Mouse (Mus musculus): ENCODE measurements around the gene Ptpn14.

Ptpn14 gene

DNA sequence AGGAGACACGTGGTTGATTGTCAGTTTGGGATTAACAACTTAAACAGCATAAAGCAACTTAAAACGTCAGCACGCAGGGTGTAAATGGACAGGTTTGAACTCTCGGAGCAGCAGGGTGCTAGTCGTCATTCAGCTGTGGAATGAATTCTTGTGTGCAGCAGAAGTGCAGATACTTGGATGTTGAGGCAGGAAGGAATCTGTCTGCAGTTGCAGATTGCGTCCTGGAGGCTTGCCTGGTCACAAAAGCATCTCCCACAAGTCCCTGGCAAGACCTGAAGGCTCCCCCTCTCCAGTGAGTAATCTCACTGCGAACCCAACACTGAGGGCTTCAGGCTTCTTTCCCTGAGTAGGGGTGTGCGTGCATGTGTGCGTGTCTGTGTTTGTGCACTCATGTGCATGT is 39.8 kb downstream of the Ptpn14 start:
- no peak for DNase-seq (ENCODE audit: low read depth, low spot score)

DNA sequence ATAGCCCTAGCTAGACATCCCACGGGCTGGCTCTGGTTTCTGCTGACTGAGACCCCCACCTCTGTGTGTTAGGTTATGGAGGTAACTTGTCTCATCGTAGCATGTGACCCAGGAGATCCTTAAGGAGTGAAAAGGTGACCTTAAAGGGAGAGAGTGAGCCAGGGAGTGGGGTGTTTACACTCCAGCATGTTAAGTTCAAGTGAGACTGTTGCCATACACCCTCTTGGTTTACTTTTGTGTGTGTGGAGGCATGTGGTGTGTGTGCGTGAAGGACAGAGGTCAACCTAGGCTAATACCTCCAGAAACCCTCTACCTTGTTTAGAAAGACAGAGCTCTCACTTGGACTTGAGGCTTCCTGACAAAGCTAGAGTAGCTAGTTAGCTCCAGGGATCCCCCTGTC is 42.4 kb downstream of the Ptpn14 start:
- no peak for DNase-seq (ENCODE audit: low read depth, low spot score)

DNA sequence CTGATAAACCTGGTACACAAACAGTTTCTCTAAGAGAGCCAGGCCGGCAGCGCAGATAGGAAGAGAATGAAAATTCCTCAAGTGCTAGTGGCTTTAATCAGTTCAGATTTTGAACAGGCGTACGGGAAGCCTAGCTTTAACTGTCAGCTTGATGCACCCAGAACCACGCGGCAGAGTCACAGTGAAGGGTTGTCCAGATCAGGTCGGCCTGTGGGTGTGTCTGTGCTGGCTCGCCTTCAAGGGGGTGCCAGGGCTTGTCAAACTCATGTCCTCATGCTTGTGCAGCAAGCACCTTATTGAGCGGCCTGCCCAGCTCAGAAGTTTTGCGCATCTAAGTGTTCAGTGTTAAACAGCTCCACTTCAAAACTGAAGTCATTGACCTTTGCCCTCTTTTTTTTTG is 44.6 kb downstream of the Ptpn14 start:
- DNase-seq (ENCODE audit: low read depth, low spot score): no peak

DNA sequence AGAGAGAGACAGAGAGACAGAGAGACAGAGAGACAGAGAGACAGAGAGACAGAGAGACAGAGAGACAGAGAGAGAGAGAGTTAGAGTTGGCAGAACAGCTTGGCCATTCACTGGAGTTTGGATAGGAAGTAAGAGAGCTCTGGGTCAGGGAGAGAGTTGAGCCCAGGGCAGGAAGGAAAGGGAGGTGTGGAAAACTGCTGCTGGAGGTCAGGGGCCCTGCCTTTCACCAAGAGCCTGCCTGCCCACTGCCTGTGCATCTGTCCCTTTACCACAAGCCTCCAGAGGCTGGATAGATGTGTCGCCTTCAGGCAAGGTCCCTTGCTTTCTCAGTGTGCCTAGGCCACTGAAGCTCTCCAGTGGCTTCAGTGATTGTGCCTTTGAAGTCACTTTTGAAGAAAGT is 46.7 kb downstream of the Ptpn14 start:
- no peak for DNase-seq (ENCODE audit: low read depth, low spot score)

DNA sequence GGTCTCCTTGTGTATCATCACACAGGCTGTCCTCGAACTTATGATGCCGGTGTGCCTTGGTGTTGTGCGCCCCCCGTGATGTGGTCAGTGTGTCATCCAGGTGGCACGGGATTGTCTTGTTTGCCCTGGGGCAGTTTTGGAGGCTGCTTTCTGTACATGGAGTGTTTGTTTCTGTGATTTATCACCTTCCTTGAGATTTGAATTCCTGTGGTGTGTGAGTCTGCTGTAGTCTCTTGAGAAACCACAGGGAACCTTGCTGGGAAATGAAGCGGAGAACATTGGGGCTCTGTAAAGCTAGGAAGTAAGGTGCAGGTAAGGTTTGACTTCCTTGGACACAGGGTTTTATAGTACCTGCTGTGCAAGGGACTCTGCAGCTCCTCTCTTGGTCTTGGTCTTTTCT is 49.1 kb downstream of the Ptpn14 start:
- no peak for DNase-seq (ENCODE audit: low read depth, low spot score)

DNA sequence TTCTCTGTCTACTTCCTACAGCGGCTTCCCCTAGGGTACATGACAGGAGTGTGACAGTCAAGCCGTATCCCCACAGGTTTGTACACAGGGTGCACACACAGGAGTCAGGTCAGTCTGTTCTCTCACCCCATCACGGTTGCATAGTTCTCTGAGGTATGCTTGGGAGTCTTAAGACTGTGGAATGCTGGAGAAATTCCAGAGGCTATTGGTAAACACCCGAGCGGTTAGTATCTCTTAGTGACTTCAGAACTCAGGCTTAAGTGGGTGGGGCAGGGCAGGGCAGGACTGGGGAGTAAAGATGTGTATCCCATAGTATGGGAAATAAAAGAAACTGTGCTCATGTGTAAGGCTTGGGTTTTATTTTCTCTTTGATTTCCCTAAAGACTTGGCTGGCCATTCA is 50.3 kb downstream of the Ptpn14 start:
- no peak for DNase-seq (ENCODE audit: low read depth, low spot score)

DNA sequence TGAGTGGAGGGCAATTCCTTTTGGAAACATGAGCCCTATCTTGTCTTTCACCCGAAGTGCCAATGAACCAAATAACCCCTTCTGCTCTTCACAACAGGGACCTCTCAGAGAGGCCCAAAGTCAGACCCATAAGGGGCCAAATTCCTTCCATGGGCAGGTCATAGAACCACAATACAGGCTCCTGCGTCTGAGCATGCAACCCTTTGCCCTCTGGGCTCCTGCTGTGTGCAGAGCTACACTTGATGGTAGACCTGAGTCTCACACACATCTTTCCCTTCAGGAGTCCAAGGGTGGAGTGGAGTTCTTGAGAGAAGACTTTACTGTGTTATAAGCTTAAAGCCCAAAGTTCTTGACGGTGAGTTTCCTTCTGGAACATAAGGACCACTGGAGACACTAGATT is 51.2 kb downstream of the Ptpn14 start:
- no peak for DNase-seq (ENCODE audit: low read depth, low spot score)

DNA sequence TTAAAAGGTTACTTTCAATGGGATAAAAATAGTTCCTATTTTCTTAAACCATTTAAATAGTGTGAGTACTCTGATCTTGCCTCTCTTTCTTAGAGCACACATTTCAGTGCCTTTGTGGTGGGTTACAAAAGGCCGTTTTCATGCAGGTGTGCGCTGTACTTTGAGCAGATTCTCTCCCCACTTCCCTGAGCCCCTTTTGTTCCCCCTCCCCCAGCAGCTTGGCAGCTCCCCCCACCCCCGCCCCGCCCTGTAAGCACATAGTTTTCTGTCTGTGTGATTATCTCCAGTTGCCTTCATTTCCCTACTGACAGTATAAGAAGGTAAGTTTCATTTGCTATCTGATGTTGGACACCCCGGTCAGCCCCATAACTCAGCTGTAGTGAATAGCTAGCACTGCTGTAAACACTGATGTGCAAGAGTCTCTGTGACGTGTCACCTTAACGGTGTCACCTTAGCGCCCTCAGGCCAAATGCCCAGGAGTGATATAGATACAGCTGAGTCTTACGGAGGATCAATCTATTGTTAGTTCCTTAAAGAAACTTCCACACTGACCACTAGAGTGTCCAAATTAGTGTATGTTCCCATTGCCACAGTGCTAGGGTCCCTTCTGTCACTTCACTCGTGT is 53.8 kb downstream of the Ptpn14 start:
- DNase-seq (ENCODE audit: low read depth, low spot score): no peak

DNA sequence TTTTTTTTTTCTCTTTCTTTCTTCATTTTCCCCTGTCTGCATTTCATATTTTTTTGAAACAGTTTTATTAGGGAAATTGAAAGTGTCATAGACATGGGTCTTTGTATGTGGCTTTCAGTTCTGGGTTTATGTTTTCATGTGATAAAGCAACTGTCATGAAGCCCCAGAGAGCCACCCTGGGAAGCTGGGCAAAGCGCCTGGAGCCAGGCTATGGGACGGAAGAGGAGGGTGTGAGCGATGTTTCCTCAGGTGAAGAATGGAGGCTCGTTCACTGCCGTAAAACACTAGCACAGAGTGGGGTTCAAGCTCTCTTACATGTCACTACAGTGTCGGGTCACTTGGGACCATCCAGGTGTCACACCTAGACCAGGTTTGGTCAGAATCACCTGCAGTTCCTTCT is 54.6 kb downstream of the Ptpn14 start:
- DNase-seq (ENCODE audit: low read depth, low spot score): no peak

DNA sequence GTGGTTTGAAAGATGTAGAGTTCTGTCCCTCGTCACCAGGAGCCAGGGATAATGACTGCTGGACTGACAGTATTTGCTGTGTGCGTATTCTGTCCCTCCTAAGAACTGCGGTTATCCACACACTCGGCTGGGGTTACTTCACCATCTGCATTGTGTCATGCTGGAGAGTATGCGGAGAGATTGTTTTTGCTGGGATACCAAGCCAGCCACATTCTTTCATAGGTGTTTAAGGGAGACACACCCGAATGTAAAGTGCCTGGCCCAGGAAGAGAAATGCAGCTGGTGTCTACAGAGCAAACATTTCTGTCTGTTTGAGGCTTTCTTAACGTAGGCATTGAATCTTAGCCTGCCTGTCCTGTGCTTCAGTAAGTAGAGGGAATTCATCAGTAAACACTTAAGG is 56.4 kb downstream of the Ptpn14 start:
- no peak for DNase-seq (ENCODE audit: low read depth, low spot score)

DNA sequence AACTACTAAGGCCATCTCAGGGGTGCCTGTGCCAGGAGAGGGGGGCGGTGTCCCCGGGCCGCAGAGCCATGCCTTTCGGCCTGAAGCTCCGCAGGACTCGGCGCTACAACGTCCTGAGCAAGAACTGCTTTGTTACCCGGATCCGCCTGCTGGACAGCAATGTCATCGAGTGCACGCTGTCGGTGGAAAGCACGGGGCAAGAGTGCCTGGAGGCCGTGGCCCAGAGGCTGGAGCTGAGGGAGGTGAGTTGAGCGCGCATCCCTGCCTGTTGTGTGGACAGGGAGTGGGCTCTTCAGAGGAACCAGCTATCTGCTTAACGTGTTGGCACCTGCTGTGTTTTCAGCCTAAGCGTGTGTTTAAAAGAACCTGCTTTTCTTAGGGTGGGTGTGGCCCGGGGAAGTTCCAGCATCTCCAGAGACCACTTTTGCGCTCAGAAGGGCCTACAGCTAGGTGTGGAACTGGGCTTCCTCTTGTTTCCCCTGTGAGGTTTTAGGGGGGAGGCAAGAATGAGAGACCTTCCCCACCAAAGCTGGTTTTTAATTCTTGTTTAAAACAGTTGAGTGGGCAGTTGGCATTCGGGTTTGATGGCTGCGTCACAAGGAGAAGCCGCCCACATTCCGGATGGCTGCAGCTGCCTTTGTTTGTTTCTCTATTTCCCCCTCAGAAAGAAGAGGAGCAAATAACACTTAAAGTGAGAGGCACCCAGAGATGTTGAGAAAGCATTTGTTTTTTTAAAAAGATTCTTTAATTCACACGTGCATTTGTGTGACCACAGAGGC is 58.8 kb downstream of the Ptpn14 start:
- DNase-seq (ENCODE audit: low read depth, low spot score): no peak

DNA sequence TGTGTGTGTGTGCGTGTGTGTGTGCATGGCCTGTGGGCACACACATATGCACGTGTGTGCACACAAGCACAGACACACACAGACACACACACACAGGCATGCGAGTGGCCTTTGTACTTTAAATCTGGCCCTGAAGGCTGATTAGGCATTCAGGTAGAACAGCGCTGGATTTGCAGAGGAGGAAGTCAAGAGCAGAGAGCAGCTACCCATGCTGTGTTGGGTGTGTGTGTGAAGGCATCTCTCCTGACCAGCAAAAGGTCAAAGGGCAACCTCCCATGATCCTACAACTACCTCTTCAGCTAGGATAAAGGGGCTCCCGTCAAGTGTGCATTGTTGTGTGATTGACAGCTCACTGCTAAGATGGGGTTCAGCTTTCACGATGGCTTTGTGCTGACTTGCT is 61.5 kb downstream of the Ptpn14 start:
- DNase-seq (ENCODE audit: low read depth, low spot score): no peak

DNA sequence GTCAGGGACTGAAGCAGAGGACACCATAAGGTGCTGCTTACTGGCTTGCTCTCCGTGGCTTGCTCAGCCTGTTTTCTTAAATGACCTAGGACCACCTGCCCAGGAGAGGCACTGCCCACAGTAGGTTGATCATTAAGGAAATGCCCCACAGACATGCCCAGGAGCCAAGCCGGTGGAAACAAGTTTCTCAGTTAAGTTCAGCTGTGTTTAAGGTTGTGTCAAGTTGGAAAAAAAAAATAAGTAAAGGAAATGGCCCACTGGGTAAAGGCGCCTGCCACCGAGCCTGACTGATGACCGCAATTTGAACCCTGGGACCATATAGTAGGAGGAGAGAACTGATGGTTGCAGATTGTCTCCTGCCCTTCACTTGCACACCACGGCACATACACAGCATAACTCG is 62.6 kb downstream of the Ptpn14 start:
- DNase-seq (ENCODE audit: low read depth, low spot score): no peak

DNA sequence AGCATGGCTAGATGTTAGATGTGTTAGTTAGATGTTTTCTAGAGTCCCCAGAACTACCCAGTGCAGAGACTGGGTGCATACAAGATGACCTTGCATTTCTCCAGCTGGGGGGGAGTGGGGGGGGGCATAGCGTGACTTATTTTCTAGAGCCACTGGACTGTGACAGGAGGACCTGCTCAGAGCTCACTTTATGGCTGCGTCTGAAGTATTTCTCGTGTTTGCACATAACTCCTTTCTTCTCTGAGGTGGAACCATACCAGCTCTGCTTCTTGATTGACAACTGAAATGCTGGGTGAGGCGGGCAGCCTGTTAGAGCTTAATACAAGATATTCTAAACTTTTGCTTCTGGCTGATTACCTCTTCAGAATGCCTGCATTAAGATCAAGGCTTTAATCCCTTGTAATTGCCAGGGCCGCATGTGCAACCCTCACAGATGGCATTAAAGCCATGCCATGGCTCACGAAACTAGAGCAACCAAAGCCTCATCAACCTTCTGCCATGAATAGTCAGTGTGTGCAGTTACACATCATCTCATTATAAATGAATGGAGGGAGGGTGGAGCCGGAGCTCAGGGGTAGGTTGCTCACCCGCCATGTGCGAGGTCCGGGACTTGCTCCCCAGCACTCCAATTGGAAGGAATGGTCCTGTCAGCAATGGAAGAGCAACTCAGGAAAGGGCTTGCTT is 63.6 kb downstream of the Ptpn14 start:
- DNase-seq (ENCODE audit: low read depth, low spot score): no peak

DNA sequence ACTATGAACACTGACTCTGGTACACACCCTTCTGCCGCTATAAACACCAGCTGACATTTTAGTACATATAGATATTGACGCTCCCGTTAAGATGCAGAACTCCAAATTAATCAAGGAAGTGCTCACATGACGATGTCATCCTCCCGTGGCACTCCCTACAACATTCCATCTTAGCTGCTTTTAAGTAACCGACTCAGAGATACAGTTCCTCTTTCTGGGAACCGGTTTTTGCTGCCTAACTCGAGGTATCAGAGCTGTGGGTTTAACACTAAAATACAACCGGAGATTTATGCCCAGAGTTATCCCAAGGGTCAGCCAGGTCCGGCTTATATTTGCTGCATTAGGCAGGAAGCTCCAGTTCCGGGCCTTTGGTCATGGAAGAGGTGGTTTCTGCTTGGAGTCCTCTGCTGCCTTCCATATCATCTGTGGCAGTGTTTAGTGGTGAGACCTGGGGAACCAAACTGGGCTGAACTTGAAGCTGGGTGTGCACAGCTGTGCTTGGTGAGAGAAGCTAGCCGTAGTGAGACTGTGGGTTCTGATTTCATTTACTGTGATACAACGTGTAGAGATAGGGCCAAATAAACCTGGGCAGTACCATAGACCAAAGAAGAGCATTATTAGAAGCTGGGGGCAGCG is 64.6 kb downstream of the Ptpn14 start:
- no peak for DNase-seq (ENCODE audit: low read depth, low spot score)

DNA sequence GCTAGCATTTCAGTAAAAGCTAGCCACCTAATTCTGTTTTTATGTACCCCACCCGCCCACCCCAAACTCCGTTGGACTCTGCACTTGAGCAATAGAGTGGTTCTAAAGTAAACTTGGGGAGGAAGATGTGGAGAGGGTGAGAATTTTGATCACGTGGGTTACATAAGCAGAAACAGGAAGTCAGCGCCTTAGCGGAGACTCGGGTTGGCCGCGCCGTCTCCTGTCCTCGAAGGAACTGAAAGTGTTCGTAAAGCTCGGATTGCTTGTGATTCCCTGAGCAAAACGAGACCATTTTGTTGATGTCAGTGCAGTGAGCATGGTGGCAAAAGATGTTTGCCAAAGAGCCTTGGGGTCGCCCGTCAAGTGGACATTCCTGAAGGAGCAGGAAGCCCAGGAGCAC is 70.9 kb downstream of the Ptpn14 start:
- DNase-seq (ENCODE audit: low read depth, low spot score): peak; percentile 79

DNA sequence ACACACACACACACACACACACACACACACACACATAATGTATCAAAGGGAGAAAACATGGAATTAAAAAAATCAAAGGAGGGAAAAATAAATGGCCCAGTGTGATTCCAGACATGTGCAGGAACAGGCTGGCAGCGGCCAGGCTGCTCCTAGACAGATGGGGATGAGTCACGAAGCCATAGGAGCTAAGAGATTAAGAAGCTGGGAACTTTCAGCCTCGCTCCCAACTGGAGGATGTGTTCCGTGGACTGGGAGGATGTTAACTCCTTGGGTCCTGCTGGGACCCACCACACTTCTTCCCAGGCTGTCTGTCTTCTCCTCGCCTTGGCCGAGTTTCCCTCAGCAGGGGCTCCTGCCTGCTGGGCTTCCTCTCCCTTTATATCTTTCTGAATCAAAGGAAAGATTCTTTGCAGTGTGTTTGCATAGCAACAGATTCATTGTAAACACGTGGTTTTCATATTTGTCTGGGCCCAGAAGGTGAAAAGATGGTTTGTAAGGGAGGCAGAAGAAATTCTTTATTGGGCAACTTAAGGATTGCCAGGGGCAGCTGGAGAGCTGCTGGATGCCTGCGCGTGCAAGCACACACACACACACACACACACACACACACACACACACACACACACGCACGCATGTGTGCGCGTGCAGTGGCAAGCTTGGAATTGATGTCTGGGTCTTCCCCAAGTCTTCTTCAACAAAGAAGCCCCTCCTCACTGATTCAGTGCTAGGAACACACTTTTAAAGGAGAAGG is 72.3 kb downstream of the Ptpn14 start:
- no peak for DNase-seq (ENCODE audit: low read depth, low spot score)

DNA sequence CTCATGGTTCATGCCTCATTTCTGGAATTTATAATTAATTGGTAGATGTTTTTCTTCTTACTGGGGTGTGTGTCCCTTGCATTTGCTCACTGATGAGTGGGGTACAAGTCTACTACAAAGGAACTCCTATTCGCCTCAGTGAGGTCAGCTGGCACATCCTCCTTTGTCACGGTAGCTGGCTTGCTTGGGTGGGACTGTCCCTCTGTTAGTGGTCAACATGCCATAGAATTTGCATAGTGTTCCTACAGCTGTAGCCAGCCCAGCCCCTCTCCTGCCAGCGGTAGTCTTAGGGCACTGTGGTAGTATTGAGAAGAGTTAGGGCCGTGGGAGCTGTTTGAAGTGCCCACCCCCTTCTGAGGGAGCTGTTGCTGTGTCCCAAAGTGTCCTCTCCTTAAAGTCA is 73.2 kb downstream of the Ptpn14 start:
- DNase-seq (ENCODE audit: low read depth, low spot score): no peak

DNA sequence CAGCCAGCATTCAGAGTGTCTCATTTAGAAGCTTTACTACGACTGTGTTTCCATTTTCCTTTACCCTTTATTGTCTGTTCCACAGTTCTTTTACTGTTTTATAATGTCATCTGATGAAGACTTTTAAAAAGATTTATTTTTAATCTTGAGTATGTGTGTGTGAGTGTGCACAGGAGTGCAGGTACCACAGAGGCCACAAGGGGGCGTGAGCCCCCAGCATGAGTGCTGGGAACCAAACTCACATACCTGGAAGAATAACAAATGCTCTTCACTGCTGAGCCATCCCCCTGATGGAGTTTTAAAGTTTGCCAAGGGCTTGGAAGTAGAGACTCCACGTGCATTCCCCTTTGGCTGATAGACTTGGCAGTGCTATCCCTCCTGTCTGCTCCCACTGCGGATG is 74.5 kb downstream of the Ptpn14 start:
- DNase-seq (ENCODE audit: low read depth, low spot score): no peak

DNA sequence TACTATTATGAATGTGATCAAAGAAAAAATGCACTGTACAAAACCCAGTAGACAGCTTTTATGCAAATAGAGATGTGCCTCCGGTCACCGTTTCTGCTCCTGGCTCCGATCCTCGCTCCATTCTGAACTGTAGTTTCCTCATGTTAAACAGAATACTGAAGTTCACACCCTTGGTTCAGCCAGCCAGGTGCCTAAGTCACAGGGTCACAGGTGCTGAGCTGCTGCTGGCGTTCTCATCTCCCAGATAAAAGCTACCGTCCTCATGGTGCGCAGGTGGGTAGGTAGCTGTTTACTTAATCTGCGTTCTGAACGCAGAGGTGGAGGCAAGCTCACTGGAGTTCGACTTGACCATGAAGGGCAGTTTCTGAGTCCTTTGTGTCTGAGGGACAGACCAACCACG is 75.7 kb downstream of the Ptpn14 start:
- no peak for DNase-seq (ENCODE audit: low read depth, low spot score)

DNA sequence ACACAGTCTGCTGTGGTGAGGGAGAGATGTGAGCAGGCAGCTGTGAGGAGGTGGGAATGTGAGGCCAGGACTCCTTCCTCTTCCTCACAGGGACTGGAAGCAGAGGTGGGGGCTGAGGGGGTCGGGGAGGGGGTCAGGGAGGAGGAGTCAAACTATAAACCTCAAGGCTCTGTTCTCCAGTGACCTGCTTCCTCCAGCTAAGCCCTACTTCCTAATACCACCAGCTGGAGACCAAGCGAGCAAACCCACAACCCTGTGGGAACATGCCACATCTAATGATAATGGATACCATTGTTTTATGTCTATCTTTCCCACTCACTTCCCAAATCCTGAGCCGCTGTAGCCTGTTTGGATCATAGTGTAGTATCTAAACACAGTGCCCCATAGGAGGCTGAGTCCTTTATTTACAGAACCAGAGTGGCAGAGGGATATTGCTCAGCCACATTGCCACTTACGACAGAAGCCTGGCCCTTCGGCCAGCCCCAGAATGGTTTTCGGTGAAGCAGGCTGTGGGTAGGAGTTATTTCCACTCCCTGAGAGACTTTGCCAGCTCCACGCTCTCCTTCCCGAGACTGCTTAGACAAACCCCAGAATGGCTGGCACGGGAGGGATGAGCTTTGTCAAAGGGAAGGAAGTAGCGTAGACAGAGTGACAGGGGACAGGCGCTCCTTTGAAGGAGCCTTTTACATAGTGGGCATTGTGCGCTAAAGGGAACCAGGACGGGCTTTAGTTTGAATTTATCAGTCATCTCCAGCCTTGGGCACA is 78.6 kb downstream of the Ptpn14 start:
- DNase-seq (ENCODE audit: low read depth, low spot score): no peak

Measured in CD4-positive, CD25-positive, alpha-beta regulatory T cell, adult 2 months (primary cell).